Mouse (Mus musculus) embryonic facial prominence, embryonic 11.5 days (tissue): ENCODE measurements at regions not wholly inside any gene's neighbourhood (a gene's known extent, or its start where the extent isn't known, plus 50 kb on each side); places are given as distances from the start of the nearest gene placed in this dataset.
A peak's percentile ranks its signal among the peaks of the same experiment; 100 is the strongest.

Experiments
- ATAC-seq: fragments of 200-750 bp; cut with Nextera tagmentation; replicated peaks from 2 replicates; pipeline ENCODE4 v1.8.0; 2017; ENCODE audit warnings: low read depth; ENCODE audit not compliant: insufficient number of reproducible peaks, low FRiP score, low TSS enrichment
- DNase-seq: peaks from one replicate; pipeline ENCODE4 v3.0.0-alpha.2; 2015; ENCODE audit warnings: low spot score
- H3K27ac ChIP-seq: fragments of 300-500 bp; sonication (generic); replicated peaks from 2 replicates; pipeline ENCODE4 v1.5.1; 2014; ENCODE audit warnings: mild to moderate bottlenecking, low read depth, low read length, control low read depth
- H3K27me3 ChIP-seq: fragments of 300-500 bp; sonication (generic); 2 replicates; pipeline ENCODE4 v1.6.1; 2014; ENCODE audit warnings: mild to moderate bottlenecking, low read length, moderate library complexity, mixed read lengths; ENCODE audit not compliant: control insufficient read depth, insufficient read depth
- H3K36me3 ChIP-seq: fragments of 300-500 bp; sonication (generic); replicated peaks from 2 replicates; pipeline ENCODE4 v1.6.1; 2014; ENCODE audit warnings: low read depth, mild to moderate bottlenecking, low read length, moderate library complexity, mixed read lengths; ENCODE audit not compliant: control insufficient read depth, insufficient read depth
- H3K4me1 ChIP-seq: fragments of 300-500 bp; sonication (generic); 2 replicates; pipeline ENCODE4 v1.6.1; 2014; ENCODE audit warnings: low read length, mixed read lengths; ENCODE audit not compliant: control insufficient read depth, insufficient read depth
- H3K4me2 ChIP-seq: fragments of 300-500 bp; sonication (generic); 2 replicates; pipeline ENCODE4 v1.6.1; 2014; ENCODE audit warnings: low read depth, mild to moderate bottlenecking, control low read depth, low read length, moderate library complexity
- H3K4me3 ChIP-seq: fragments of 300-500 bp; sonication (generic); 2 replicates; pipeline ENCODE4 v1.5.1; 2014; ENCODE audit warnings: low read depth, low read length, control low read depth
- H3K9ac ChIP-seq: fragments of 300-500 bp; sonication (generic); replicated peaks from 2 replicates; pipeline ENCODE4 v1.6.1; 2014; ENCODE audit warnings: mild to moderate bottlenecking, control low read depth, low read length
- H3K9me3 ChIP-seq: fragments of 300-500 bp; sonication (generic); replicated peaks from 2 replicates; pipeline ENCODE4 v1.6.1; 2016; ENCODE audit warnings: mild to moderate bottlenecking, low read length, inconsistent platforms, mixed read lengths; ENCODE audit not compliant: control insufficient read depth
- WGBS: fragments of 180-500 bp; shearing (Covaris S2); extraction: QIAGEN DNeasy Blood & Tissue Kit; methylation state at CpG from one replicate; pipeline ENCODE4 v1.1.7; 2014; 5-methylcytosine and 5-hydroxymethylcytosine counted together

GRCm38 (mm10) chr15:36884074-36884473, 123.5 kb downstream of the Zfp706 start:
- H3K36me3 ChIP-seq = no peaks in the 10 kb centered on the region
- H3K9ac ChIP-seq = no peak overlapping the region
- H3K27me3 ChIP-seq = no peaks in the 10 kb centered on the region
- 86% methylated on average over 3 of the region's 3 CpGs for WGBS
- H3K9me3 ChIP-seq = no peaks in the 10 kb centered on the region
- H3K4me3 ChIP-seq = no peak overlapping the region
- no peak overlapping the region for H3K27ac ChIP-seq
- no peak for DNase-seq
- no peak overlapping the region for H3K4me2 ChIP-seq
- no peaks in the 10 kb centered on the region for H3K4me1 ChIP-seq
- no peak for ATAC-seq

DNA sequence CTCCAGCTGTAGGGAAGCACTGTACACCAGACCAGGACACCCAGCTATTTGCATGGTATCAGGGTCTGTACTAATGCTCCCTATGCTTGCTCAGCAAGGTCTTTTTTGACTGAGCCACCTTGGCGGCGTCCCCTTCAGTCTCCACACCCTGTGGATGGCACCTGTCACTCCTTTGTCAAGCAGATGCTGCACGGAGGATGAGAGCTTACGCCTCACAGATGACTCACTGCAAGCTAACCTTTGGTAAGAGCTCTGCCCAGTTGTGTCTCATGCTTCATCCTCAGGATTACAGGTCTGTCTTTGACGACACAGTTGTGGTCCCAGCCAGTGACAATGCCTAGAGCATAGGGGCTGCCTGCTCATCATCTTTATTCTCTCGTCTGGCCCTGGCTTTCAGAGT, 124.4 kb downstream of the Zfp706 start:
- no peak for ATAC-seq
- H3K36me3 ChIP-seq = no peaks in the 10 kb centered on the region
- DNase-seq = no peak
- no peaks in the 10 kb centered on the region for H3K27me3 ChIP-seq
- no peak overlapping the region for H3K4me2 ChIP-seq
- no peaks in the 10 kb centered on the region for H3K4me1 ChIP-seq
- no peaks in the 10 kb centered on the region for H3K9me3 ChIP-seq
- 85% methylated on average over 6 of the region's 6 CpGs for WGBS
- no peak overlapping the region for H3K4me3 ChIP-seq
- H3K27ac ChIP-seq = no peak overlapping the region
- H3K9ac ChIP-seq = no peak overlapping the region

DNA sequence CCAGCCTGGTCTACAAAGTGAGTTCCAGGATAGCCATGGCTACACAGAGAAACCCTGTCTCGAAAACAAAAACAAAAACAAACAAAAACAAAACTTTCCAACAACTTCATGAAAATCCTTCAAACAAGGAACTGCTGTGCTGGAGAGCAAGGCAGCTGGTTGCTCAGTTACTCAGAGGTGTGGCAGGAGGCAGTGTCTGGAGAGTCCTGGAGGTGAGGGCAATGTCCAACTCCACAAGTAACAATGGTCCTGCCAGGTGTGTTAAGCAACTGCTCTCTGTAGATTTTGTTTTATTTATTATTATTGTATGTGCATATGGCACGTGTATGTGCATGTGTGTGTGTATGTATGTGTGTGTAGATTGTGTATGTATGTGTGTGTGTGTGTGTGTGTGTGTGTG, 126.0 kb downstream of the Zfp706 start:
- H3K4me2 ChIP-seq = no peak overlapping the region
- no peaks in the 10 kb centered on the region for H3K36me3 ChIP-seq
- peaks cover 2% of the 10 kb centered on the region; the same call in 1 of the 2 replicates for H3K4me1 ChIP-seq
- H3K9me3 ChIP-seq = no peaks in the 10 kb centered on the region
- DNase-seq (no peak), ATAC-seq (no peak)
- H3K27me3 ChIP-seq = no peaks in the 10 kb centered on the region
- no peak overlapping the region for H3K9ac ChIP-seq
- WGBS = 88% methylated on average over 2 of the region's 2 CpGs
- H3K27ac ChIP-seq = no peak overlapping the region
- H3K4me3 ChIP-seq = no peak overlapping the region

DNA sequence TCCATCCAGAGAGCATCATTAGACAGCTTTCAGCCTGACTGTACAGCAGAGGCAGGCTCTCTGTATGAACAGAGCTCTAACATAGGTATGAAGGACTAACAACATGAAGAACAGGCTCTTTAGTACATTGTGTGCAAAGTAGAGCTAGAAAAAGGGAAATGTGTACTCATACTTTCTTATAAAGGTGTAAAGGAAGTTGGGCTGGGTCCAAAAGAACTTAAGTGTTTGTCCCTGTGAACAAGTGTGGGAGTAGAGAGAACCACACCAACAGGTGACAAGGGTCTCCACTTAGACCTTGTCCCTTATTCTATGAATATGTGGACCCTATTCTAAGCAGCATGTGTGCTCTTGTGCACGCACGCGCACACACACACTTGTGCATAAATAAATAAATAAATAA, 127.0 kb downstream of the Zfp706 start:
- no peaks in the 10 kb centered on the region for H3K9me3 ChIP-seq
- H3K4me2 ChIP-seq = no peak overlapping the region
- no peak overlapping the region for H3K9ac ChIP-seq
- 94% methylated on average over 3 of the region's 3 CpGs for WGBS
- no peak for ATAC-seq
- H3K4me3 ChIP-seq = no peak overlapping the region
- peaks cover 2% of the 10 kb centered on the region; the same call in 1 of the 2 replicates for H3K4me1 ChIP-seq
- no peak for DNase-seq
- no peaks in the 10 kb centered on the region for H3K36me3 ChIP-seq
- no peaks in the 10 kb centered on the region for H3K27me3 ChIP-seq
- no peak overlapping the region for H3K27ac ChIP-seq

- 82% methylated on average over 7 of the region's 7 CpGs for WGBS
- Histone ChIP-seq H3K9me3 (no peaks in the 10 kb centered on the region), H3K4me3 (no peak overlapping the region), H3K36me3 (no peaks in the 10 kb centered on the region), H3K4me2 (no peak overlapping the region), H3K27ac (no peak overlapping the region), H3K9ac (no peak overlapping the region), H3K27me3 (no peaks in the 10 kb centered on the region), H3K4me1 (peaks cover 2% of the 10 kb centered on the region; the same call in 1 of the 2 replicates)
- ATAC-seq (no peak), DNase-seq (no peak)
These were observed 128.0 kb downstream of the Zfp706 start for GRCm38 (mm10) chr15:36879587-36879986.

DNA sequence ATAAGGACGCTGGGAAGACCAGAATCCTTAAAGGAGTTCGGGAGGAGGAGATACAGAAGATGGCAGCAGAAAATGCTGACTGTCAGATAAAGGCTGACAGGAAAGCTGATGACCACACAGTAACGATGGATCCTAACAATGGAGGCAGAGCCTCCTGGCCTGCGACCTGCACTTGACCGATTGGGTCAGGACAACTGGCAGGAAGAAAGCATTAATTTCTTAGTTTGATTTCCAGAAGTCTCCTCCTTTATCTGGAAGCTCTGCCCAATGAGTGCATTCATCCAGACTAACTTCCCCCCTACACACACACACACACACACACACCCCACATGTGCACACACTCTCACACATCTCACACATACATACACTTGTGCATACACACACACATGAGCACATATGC, 128.6 kb downstream of the Zfp706 start:
- DNase-seq = no peak
- no peak overlapping the region for H3K9ac ChIP-seq
- H3K4me1 ChIP-seq = peaks cover 2% of the 10 kb centered on the region; the same call in 1 of the 2 replicates
- H3K27ac ChIP-seq = no peak overlapping the region
- 44% methylated on average over 5 of the region's 5 CpGs for WGBS
- no peak overlapping the region for H3K4me3 ChIP-seq
- no peak for ATAC-seq
- H3K4me2 ChIP-seq = no peak overlapping the region
- H3K36me3 ChIP-seq = no peaks in the 10 kb centered on the region
- H3K9me3 ChIP-seq = no peaks in the 10 kb centered on the region
- no peaks in the 10 kb centered on the region for H3K27me3 ChIP-seq

DNA sequence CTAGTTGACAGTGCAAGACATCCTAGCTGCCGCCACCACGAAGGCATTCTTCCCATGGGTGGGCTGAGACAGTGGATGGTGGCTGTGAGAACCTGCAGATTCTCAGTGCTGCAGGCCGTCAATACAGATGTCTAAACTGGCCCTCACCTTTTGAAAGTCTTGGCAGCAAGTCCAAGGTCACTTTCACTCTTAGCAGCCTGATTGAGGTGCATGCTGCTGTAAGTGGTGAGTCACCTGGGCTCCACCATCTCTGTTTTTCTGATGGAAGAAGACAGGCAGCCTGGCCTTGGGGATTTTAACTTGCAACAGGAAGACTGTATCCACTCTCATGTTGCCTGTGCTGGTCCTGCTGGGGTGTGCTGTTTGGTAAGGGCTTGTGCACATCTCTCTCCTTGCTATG, 129.3 kb downstream of the Zfp706 start:
- 66% methylated on average over 3 of the region's 3 CpGs for WGBS
- Histone ChIP-seq H3K36me3 (no peaks in the 10 kb centered on the region), H3K27me3 (no peaks in the 10 kb centered on the region), H3K9ac (no peak overlapping the region), H3K27ac (no peak overlapping the region), H3K4me3 (no peak overlapping the region), H3K4me2 (no peak overlapping the region), H3K9me3 (no peaks in the 10 kb centered on the region), H3K4me1 (peaks cover 3% of the 10 kb centered on the region; the same call in 1 of the 2 replicates)
- ATAC-seq (no peak), DNase-seq (no peak)

DNA sequence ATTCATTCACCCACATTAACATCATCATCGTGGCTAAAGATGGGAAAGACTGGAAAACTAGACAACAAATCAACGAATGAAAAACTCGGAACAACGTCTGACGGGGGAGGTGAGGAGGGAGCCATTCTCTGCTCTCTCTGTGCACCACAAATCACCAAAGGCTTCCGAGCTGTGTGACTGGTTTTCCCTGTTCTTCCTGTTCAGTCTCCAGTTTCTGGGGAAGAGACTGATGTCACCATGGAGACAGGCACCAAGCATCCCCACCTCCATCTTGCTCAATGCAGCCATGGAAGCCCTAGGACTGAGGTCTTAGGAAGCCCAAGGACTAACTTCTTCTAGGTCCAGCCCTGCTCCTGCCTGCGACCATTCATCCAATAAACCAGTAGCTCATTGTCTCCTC, 130.1 kb downstream of the Zfp706 start:
- DNase-seq (peak; percentile 70), ATAC-seq (no peak)
- Histone ChIP-seq H3K36me3 (no peaks in the 10 kb centered on the region), H3K9ac (no peak overlapping the region), H3K4me1 (peaks cover 6% of the 10 kb centered on the region; the same call in 1 of the 2 replicates), H3K27ac (no peak overlapping the region), H3K27me3 (no peaks in the 10 kb centered on the region), H3K4me3 (no peak overlapping the region), H3K4me2 (no peak overlapping the region), H3K9me3 (no peaks in the 10 kb centered on the region)
- WGBS = 61% methylated on average over 7 of the region's 7 CpGs
